Mouse (Mus musculus): ENCODE measurements around the gene Tbx4. TPM values are rescaled to one million over a fixed set of nuclear protein-coding genes. Genes with fewer than 3 reads are reported as not detected.
A peak's percentile ranks its signal among the peaks of the same experiment; 100 is the strongest.

Gene Tbx4
- total RNA-seq, 2 experiments from 2014 or later, result not detected

GRCm38 (mm10) chr11:85900291-85900690 is 14.1 kb downstream of the Tbx4 start:
- no peak for DNase-seq (ENCODE audit: low spot score in 2 of 2)

GRCm38 (mm10) chr11:85909514-85909913 is 23.3 kb downstream of the Tbx4 start:
- DNase-seq (ENCODE audit: low spot score in 2 of 2), result no peak

- DNase-seq (ENCODE audit: low spot score in 2 of 2), result no peak
These were observed 23.9 kb downstream of the Tbx4 start for GRCm38 (mm10) chr11:85910133-85910532.

- no peak for DNase-seq (ENCODE audit: low spot score in 2 of 2)
These were observed 27.3 kb downstream of the Tbx4 start for GRCm38 (mm10) chr11:85913506-85913905.

- DNase-seq (ENCODE audit: low spot score in 2 of 2), result no peak
These were observed 31.1 kb downstream of the Tbx4 start for GRCm38 (mm10) chr11:85917091-85917992.

- DNase-seq (ENCODE audit: low spot score in 2 of 2), result no peak
These were observed 31.7 kb downstream of the Tbx4 start for GRCm38 (mm10) chr11:85917993-85918325.

GRCm38 (mm10) chr11:85918388-85918940 is 32.2 kb downstream of the Tbx4 start:
- DNase-seq (ENCODE audit: low spot score in 2 of 2), result no peak

GRCm38 (mm10) chr11:85925294-85925743 is 39.1 kb downstream of the Tbx4 start:
- peak; percentile 26 to 27 for DNase-seq (ENCODE audit: low spot score in 2 of 2)

GRCm38 (mm10) chr11:85926287-85926764 is 40.1 kb downstream of the Tbx4 start:
- DNase-seq (ENCODE audit: low spot score in 2 of 2), result no peak

GRCm38 (mm10) chr11:85928106-85928505 is 41.9 kb downstream of the Tbx4 start:
- no peak for DNase-seq (ENCODE audit: low spot score in 2 of 2)

GRCm38 (mm10) chr11:85929651-85930050 is 43.4 kb downstream of the Tbx4 start:
- DNase-seq (ENCODE audit: low spot score in 2 of 2), result no peak

GRCm38 (mm10) chr11:85941785-85942570 is 55.8 kb downstream of the Tbx4 start:
- DNase-seq (ENCODE audit: low spot score in 2 of 2), result no peak

GRCm38 (mm10) chr11:85948765-85949164 is 62.5 kb downstream of the Tbx4 start:
- DNase-seq (ENCODE audit: low spot score in 2 of 2), result no peak

- DNase-seq (ENCODE audit: low spot score in 2 of 2), result no peak
These were observed 63.5 kb downstream of the Tbx4 start for GRCm38 (mm10) chr11:85949749-85950148.

GRCm38 (mm10) chr11:85952538-85952937 is 66.3 kb downstream of the Tbx4 start:
- DNase-seq (ENCODE audit: low spot score in 2 of 2), result no peak

GRCm38 (mm10) chr11:85955611-85956010 is 69.4 kb downstream of the Tbx4 start:
- DNase-seq (ENCODE audit: low spot score in 2 of 2), result no peak

- DNase-seq (ENCODE audit: low spot score in 2 of 2), result no peak
These were observed 70.2 kb downstream of the Tbx4 start for GRCm38 (mm10) chr11:85956422-85956821.

GRCm38 (mm10) chr11:85956950-85957778 is 70.9 kb downstream of the Tbx4 start:
- no peak for DNase-seq (ENCODE audit: low spot score in 2 of 2)

GRCm38 (mm10) chr11:85959837-85960236 is 73.6 kb downstream of the Tbx4 start:
- no peak for DNase-seq (ENCODE audit: low spot score in 2 of 2)

- no peak for DNase-seq (ENCODE audit: low spot score in 2 of 2)
These were observed 74.1 kb downstream of the Tbx4 start for GRCm38 (mm10) chr11:85960273-85960672.

- DNase-seq (ENCODE audit: low spot score in 2 of 2), result no peak
These were observed 75.3 kb downstream of the Tbx4 start for GRCm38 (mm10) chr11:85961498-85961897.

All from adrenal gland, adult 18-20 months (tissue).